Mouse (Mus musculus) telencephalon, adult 2 months (tissue): ENCODE measurements around the gene 4930474N05Rik.

Source experiments
- DNase-seq: peaks from one replicate; pipeline ENCODE4 v3.0.0-alpha.2; 2011; ENCODE audit warnings: low read depth, low spot score

Gene 4930474N05Rik

GRCm38 (mm10) chr14:36094617-36095016, at the start of gene 4930474N05Rik:
4930474N05Rik (plus strand) TSS chr14:36094917.
- no peak for DNase-seq

- peak; percentile 2 for DNase-seq
Measured at GRCm38 (mm10) chr14:36048746-36049391, 45.8 kb upstream of the 4930474N05Rik start.

GRCm38 (mm10) chr14:36053281-36053680, 41.4 kb upstream of the 4930474N05Rik start:
- DNase-seq = no peak

GRCm38 (mm10) chr14:36098528-36098927, 3.8 kb downstream of the 4930474N05Rik start:
- DNase-seq = no peak

- no peak for DNase-seq
Measured at GRCm38 (mm10) chr14:36099647-36100046, 4.9 kb downstream of the 4930474N05Rik start.

GRCm38 (mm10) chr14:36100731-36101130, 6.0 kb downstream of the 4930474N05Rik start:
- no peak for DNase-seq

GRCm38 (mm10) chr14:36114481-36114880, 19.8 kb downstream of the 4930474N05Rik start:
- DNase-seq = peak; percentile 52

- no peak for DNase-seq
Measured at GRCm38 (mm10) chr14:36123775-36124335, 29.1 kb downstream of the 4930474N05Rik start.

GRCm38 (mm10) chr14:36135749-36136148, 41.0 kb downstream of the 4930474N05Rik start:
- DNase-seq = no peak

- DNase-seq = no peak
Measured at GRCm38 (mm10) chr14:36137696-36138095, 43.0 kb downstream of the 4930474N05Rik start.

- no peak for DNase-seq
Measured at GRCm38 (mm10) chr14:36145261-36145660, 50.5 kb downstream of the 4930474N05Rik start.
